ENCODE assay signal across 22 mouse cellular contexts in genomic region chr12:44535623-44536022, GRCm38 (mm10).
DNase-seq lines count a peak whose midpoint lies in the region; ATAC-seq lines count a peak whose summit lies in the region.
"Had no signal": no experiment of that assay in that cellular context is flagged by ENCODE, and none has a peak within 500 bp of the region (broad histone marks: within the 10 kb centered on the region; RNA-seq: fewer than 3 reads in every experiment).

No protein-coding gene starts in this region.

- no peaks in the 10 kb centered on the region for H3K4me1 ChIP-seq in forebrain, embryonic 14.5 days (ENCODE audit: control insufficient read depth, insufficient read depth, low read length)
- peaks cover 8% of the 10 kb centered on the region for H3K4me1 ChIP-seq in forebrain, embryonic 16.5 days (replicated peaks; ENCODE audit: control insufficient read depth, insufficient read depth, low read length)
- H3K4me1 ChIP-seq in hindbrain, embryonic 16.5 days (ENCODE audit: control insufficient read depth, insufficient read depth, low read depth, low read length) = peaks cover 2% of the 10 kb centered on the region
- no peaks in the 10 kb centered on the region for H3K4me1 ChIP-seq in hindbrain, embryonic 10.5 days (replicated peaks)
- no peaks in the 10 kb centered on the region for H3K4me1 ChIP-seq in kidney, embryonic 14.5 days (ENCODE audit: control insufficient read depth, insufficient read depth, low read length)
- H3K4me1 ChIP-seq: neural tube, embryonic 12.5 days had no signal

- no peak overlapping the region for H3K9ac ChIP-seq in forebrain, embryonic 14.5 days (ENCODE audit: low read length)
- H3K9ac ChIP-seq in forebrain, embryonic 16.5 days (replicated peaks; ENCODE audit: low read depth, low read length) = no peak overlapping the region
- no peak overlapping the region for H3K9ac ChIP-seq in hindbrain, embryonic 16.5 days (ENCODE audit: low read depth, low read length)
- H3K9ac ChIP-seq in kidney, embryonic 14.5 days (ENCODE audit: low read depth, low read length) = no peak overlapping the region
- H3K9ac ChIP-seq: liver, embryonic 14.5 days; lung, embryonic 14.5 days; midbrain, embryonic 12.5 days; neural tube, embryonic 12.5 days had no signal

- no peak overlapping the region for H3K4me2 ChIP-seq in forebrain, embryonic 14.5 days (ENCODE audit: low read length)
- H3K4me2 ChIP-seq in forebrain, embryonic 16.5 days (ENCODE audit: low read length) = no peak overlapping the region
- no peak overlapping the region for H3K4me2 ChIP-seq in hindbrain, embryonic 16.5 days (ENCODE audit: low read length)
- no peak overlapping the region for H3K4me2 ChIP-seq in kidney, embryonic 14.5 days (replicated peaks; ENCODE audit: low read depth, low read length)
- H3K4me2 ChIP-seq: lung, embryonic 14.5 days; midbrain, embryonic 12.5 days; neural tube, embryonic 12.5 days had no signal

- H3K27me3 ChIP-seq in forebrain, embryonic 14.5 days (replicated peaks; ENCODE audit: control insufficient read depth, insufficient read depth, low read length) = no peaks in the 10 kb centered on the region
- no peaks in the 10 kb centered on the region for H3K27me3 ChIP-seq in forebrain, embryonic 16.5 days (replicated peaks; ENCODE audit: control insufficient read depth, insufficient read depth, low read length)
- no peaks in the 10 kb centered on the region for H3K27me3 ChIP-seq in hindbrain, embryonic 16.5 days (replicated peaks; ENCODE audit: control insufficient read depth, insufficient read depth, low read length)
- no peaks in the 10 kb centered on the region for H3K27me3 ChIP-seq in hindbrain, embryonic 10.5 days (ENCODE audit: insufficient read depth, poor library complexity, severe bottlenecking)
- H3K27me3 ChIP-seq in kidney, embryonic 14.5 days (ENCODE audit: control insufficient read depth, insufficient read depth, low read length) = no peaks in the 10 kb centered on the region
- H3K27me3 ChIP-seq: midbrain, embryonic 12.5 days; neural tube, embryonic 12.5 days had no signal

- no peak overlapping the region for H3K4me3 ChIP-seq in forebrain, embryonic 14.5 days (ENCODE audit: low read depth, low read length)
- no peak overlapping the region for H3K4me3 ChIP-seq in forebrain, embryonic 16.5 days (replicated peaks; ENCODE audit: low read length)
- no peak overlapping the region for H3K4me3 ChIP-seq in hindbrain, embryonic 16.5 days (ENCODE audit: low read length)
- no peak overlapping the region for H3K4me3 ChIP-seq in hindbrain, embryonic 10.5 days
- no peak overlapping the region for H3K4me3 ChIP-seq in kidney, embryonic 14.5 days (ENCODE audit: low read length)
- H3K4me3 ChIP-seq: midbrain, embryonic 12.5 days; neural tube, embryonic 12.5 days had no signal

- peak; percentile 58 for DNase-seq in forebrain, embryonic 14.5 days (ENCODE audit: low spot score)
- no peak for DNase-seq in hindbrain, embryonic 10.5 days (ENCODE audit: low spot score)
- DNase-seq in A20 (ENCODE audit: low read depth, low spot score) (peak; percentile 23), R1 (ENCODE audit: low read depth, low spot score) (peak; percentile 2)
- DNase-seq: adrenal gland, adult 8-10 months; cerebellum, adult 11 months; cerebellum, adult 9-10 months; cerebellum, postnatal 36 days; gastrocnemius, postnatal 14 days; heart, postnatal 14 days; kidney, adult 9 months; kidney, postnatal 14 days; liver; lung, embryonic 14.5 days; thymus, postnatal 4 days had no signal

- no peak overlapping the region for H3K27ac ChIP-seq in forebrain, embryonic 14.5 days (ENCODE audit: low read depth, low read length)
- H3K27ac ChIP-seq in forebrain, embryonic 16.5 days (ENCODE audit: low read length) = no peak overlapping the region
- H3K27ac ChIP-seq in hindbrain, embryonic 16.5 days (ENCODE audit: low read depth, low read length) = no peak overlapping the region
- H3K27ac ChIP-seq in hindbrain, embryonic 10.5 days = no peak overlapping the region
- H3K27ac ChIP-seq in kidney, embryonic 14.5 days (ENCODE audit: low read depth, low read length) = no peak overlapping the region
- H3K27ac ChIP-seq: liver, embryonic 14.5 days; midbrain, embryonic 12.5 days; neural tube, embryonic 12.5 days had no signal

- no peaks in the 10 kb centered on the region for H3K9me3 ChIP-seq in forebrain, embryonic 14.5 days (replicated peaks; ENCODE audit: control insufficient read depth, low read length)
- no peaks in the 10 kb centered on the region for H3K9me3 ChIP-seq in forebrain, embryonic 16.5 days (ENCODE audit: control insufficient read depth, low read length)
- H3K9me3 ChIP-seq in hindbrain, embryonic 16.5 days (ENCODE audit: control insufficient read depth, low read length) = no peaks in the 10 kb centered on the region
- H3K9me3 ChIP-seq in hindbrain, embryonic 10.5 days = no peaks in the 10 kb centered on the region
- H3K9me3 ChIP-seq in kidney, embryonic 14.5 days (ENCODE audit: control insufficient read depth, low read length) = no peaks in the 10 kb centered on the region
- H3K9me3 ChIP-seq: midbrain, embryonic 12.5 days; neural tube, embryonic 12.5 days had no signal

- ATAC-seq in forebrain, embryonic 14.5 days = peak; percentile 53
- no peak for ATAC-seq in forebrain, embryonic 16.5 days
- ATAC-seq in hindbrain, embryonic 16.5 days = peak; percentile 25; the same call in 1 of the 2 replicates
- no peak for ATAC-seq in kidney, embryonic 14.5 days (ENCODE audit: low FRiP score, low TSS enrichment)
- ATAC-seq: intestine, postnatal 0 days had no signal

- H3K36me3 ChIP-seq in forebrain, embryonic 14.5 days (ENCODE audit: control insufficient read depth, insufficient read depth, low read length) = no peaks in the 10 kb centered on the region
- H3K36me3 ChIP-seq in forebrain, embryonic 16.5 days (ENCODE audit: control insufficient read depth, insufficient read depth) = peaks cover 2% of the 10 kb centered on the region; the same call in 1 of the 2 replicates
- H3K36me3 ChIP-seq in hindbrain, embryonic 16.5 days (ENCODE audit: control insufficient read depth, insufficient read depth, low read length) = 0 out of 2 replicates have a peak, but pooled peaks cover 2% of the 10 kb centered on the region
- H3K36me3 ChIP-seq in hindbrain, embryonic 10.5 days = no peaks in the 10 kb centered on the region
- H3K36me3 ChIP-seq in kidney, embryonic 14.5 days (ENCODE audit: control insufficient read depth, insufficient read depth, low read length) = no peaks in the 10 kb centered on the region
- H3K36me3 ChIP-seq: midbrain, embryonic 12.5 days; neural tube, embryonic 12.5 days had no signal

- WGBS in forebrain, embryonic 14.5 days = 20% methylated on average over 5 of the region's 5 CpGs
- 11% methylated on average over 5 of the region's 5 CpGs for WGBS in forebrain, embryonic 16.5 days
- WGBS in hindbrain, embryonic 16.5 days = 19% methylated on average over 5 of the region's 5 CpGs
- 35% methylated on average over 5 of the region's 5 CpGs for WGBS in hindbrain, embryonic 10.5 days
- 32% methylated on average over 5 of the region's 5 CpGs for WGBS in kidney, embryonic 14.5 days

Comparison
In these comparisons a context has a peak if more than half of its experiments do, and no peak if none do; other contexts are left out.
1. ATAC-seq: peak in forebrain, embryonic 14.5 days (single experiment) and hindbrain, embryonic 16.5 days (single experiment); none in forebrain, embryonic 16.5 days (single experiment) and kidney, embryonic 14.5 days (single experiment).